Mouse (Mus musculus) MEL (cell line): ENCODE measurements around the gene Nol6. TPM values are rescaled to one million over a fixed set of nuclear protein-coding genes. Genes with fewer than 3 reads are reported as not detected.
A peak's percentile ranks its signal among the peaks of the same experiment; 100 is the strongest.

Experiments used
- DNase-seq: peaks from one replicate; pipeline ENCODE4 v3.0.0; 2011; ENCODE audit warnings: low read depth, low spot score
- H3K27ac ChIP-seq: 2 replicates; pipeline ENCODE4 v1.5.1; 2012; ENCODE audit warnings: low read depth, mild to moderate bottlenecking, control low read depth, low read length, moderate library complexity; ENCODE audit not compliant: control insufficient read depth
- H3K27me3 ChIP-seq, 2 experiments: fragments of 150-350 bp in 1 of 2; sonication (generic) in 1 of 2; 2 replicates each; pipeline ENCODE4 v1.6.1; 2012; ENCODE audit warnings: low read length in 2 of 2, mild to moderate bottlenecking in 2 of 2, improper control_type of control experiment in 1 of 2, moderate library complexity in 1 of 2; ENCODE audit not compliant: insufficient read depth in 2 of 2, control insufficient read depth in 1 of 2
- H3K36me3 ChIP-seq, 2 experiments: 2 replicates each; pipeline ENCODE4 v1.6.1; 2012 to 2014; ENCODE audit warnings: low read length in 2 of 2, improper control_type of control experiment in 1 of 2, inconsistent platforms in 1 of 2, mild to moderate bottlenecking in 1 of 2; ENCODE audit not compliant: insufficient read depth in 2 of 2, control insufficient read depth in 1 of 2
- H3K4me1 ChIP-seq, 2 experiments: fragments of 150-350 bp in 1 of 2; sonication (generic) in 1 of 2; 2 replicates each; pipeline ENCODE4 v1.6.1; 2012; ENCODE audit warnings: low read length in 2 of 2, improper control_type of control experiment in 1 of 2, mild to moderate bottlenecking in 1 of 2; ENCODE audit not compliant: insufficient read depth in 2 of 2, control insufficient read depth in 1 of 2
- H3K4me3 ChIP-seq, 2 experiments: fragments of 150-350 bp in 1 of 2; sonication (generic) in 1 of 2; 2 replicates each; pipeline ENCODE4 v1.5.1; 2012; ENCODE audit warnings: low read depth in 2 of 2, low read length in 2 of 2, mild to moderate bottlenecking in 2 of 2, moderate library complexity in 2 of 2, control low read depth in 1 of 2, improper control_type of control experiment in 1 of 2; ENCODE audit not compliant: control insufficient read depth in 1 of 2, insufficient read depth in 1 of 2
- H3K79me2 ChIP-seq: 2 replicates; pipeline ENCODE4 v1.6.1; 2012; ENCODE audit warnings: mild to moderate bottlenecking, low read length, moderate library complexity; ENCODE audit not compliant: control insufficient read depth, poor library complexity, insufficient read depth
- H3K9ac ChIP-seq: 2 replicates; pipeline ENCODE4 v1.6.1; 2012; ENCODE audit warnings: low read depth, mild to moderate bottlenecking, control low read depth, low read length, moderate library complexity; ENCODE audit not compliant: control insufficient read depth, poor library complexity, severe bottlenecking
- H3K9me3 ChIP-seq: fragments of 150-350 bp; sonication (generic); replicated peaks from 2 replicates; pipeline ENCODE4 v1.6.1; 2012; ENCODE audit warnings: mild to moderate bottlenecking, low read length, improper control_type of control experiment, moderate library complexity; ENCODE audit not compliant: insufficient read depth
- BHLHE40 ChIP-seq: IDR thresholded peaks from 2 replicates; pipeline ENCODE4 v1.6.1; 2012; ENCODE audit warnings: low read depth, mild to moderate bottlenecking, inconsistent platforms, low read length, improper control_type of control experiment, borderline replicate concordance
- CTCF ChIP-seq, 3 experiments: IDR thresholded peaks in 2 of 3; conservative IDR thresholded peaks in 1 of 3; 2 replicates each; pipeline ENCODE4 v1.5.1; 2011 to 2012; ENCODE audit warnings: low read length in 3 of 3, low read depth in 2 of 3, mild to moderate bottlenecking in 2 of 3, improper control_type of control experiment in 1 of 3, inconsistent platforms in 1 of 3, mixed read lengths in 1 of 3, moderate library complexity in 1 of 3; ENCODE audit not compliant: control insufficient read depth in 1 of 3, insufficient read depth in 1 of 3, poor library complexity in 1 of 3, severe bottlenecking in 1 of 3
- EP300 ChIP-seq, 2 experiments: IDR thresholded peaks; 2 replicates each; pipeline ENCODE4 v1.6.1; 2011; ENCODE audit warnings: improper control_type of control experiment in 2 of 2, low read length in 2 of 2, low read depth in 1 of 2, mild to moderate bottlenecking in 1 of 2
- GATA1 ChIP-seq: IDR thresholded peaks from 2 replicates; pipeline ENCODE4 v1.6.1; 2011; ENCODE audit warnings: low read depth, low read length, improper control_type of control experiment
- JUND ChIP-seq: IDR thresholded peaks from 2 replicates; pipeline ENCODE4 v1.6.1; 2011; ENCODE audit warnings: low read depth, mild to moderate bottlenecking, improper control_type of control experiment, low read length
- MAZ ChIP-seq: IDR thresholded peaks from 2 replicates; pipeline ENCODE4 v1.6.1; 2012; ENCODE audit warnings: low read depth, mild to moderate bottlenecking, inconsistent platforms, low read length, improper control_type of control experiment
- MYC ChIP-seq: IDR thresholded peaks from 2 replicates; pipeline ENCODE4 v1.6.1; 2011; ENCODE audit warnings: low read depth, mild to moderate bottlenecking, low read length, improper control_type of control experiment, moderate library complexity
- NELFE ChIP-seq: IDR thresholded peaks from 2 replicates; pipeline ENCODE4 v1.6.1; 2011; ENCODE audit warnings: low read depth, low read length, improper control_type of control experiment
- POLR2AphosphoS5 ChIP-seq: IDR thresholded peaks from 2 replicates; pipeline ENCODE4 v1.6.1; 2012; ENCODE audit warnings: low read depth, borderline replicate concordance, mild to moderate bottlenecking, inconsistent platforms, low read length, moderate library complexity, mixed read lengths
- RAD21 ChIP-seq: IDR thresholded peaks from 2 replicates; pipeline ENCODE4 v1.6.1; 2011; ENCODE audit warnings: mild to moderate bottlenecking, low read depth, low read length, improper control_type of control experiment
- RCOR1 ChIP-seq: IDR thresholded peaks from 2 replicates; pipeline ENCODE4 v1.6.1; 2012; ENCODE audit warnings: low read depth, mild to moderate bottlenecking, inconsistent platforms, low read length, improper control_type of control experiment
- SIN3A ChIP-seq: IDR thresholded peaks from 2 replicates; pipeline ENCODE4 v1.6.1; 2012; ENCODE audit warnings: low read length, improper control_type of control experiment, inconsistent platforms
- TAL1 ChIP-seq: IDR thresholded peaks from 2 replicates; pipeline ENCODE4 v1.6.1; 2012; ENCODE audit warnings: mild to moderate bottlenecking, inconsistent platforms, low read length, moderate library complexity, mixed read lengths
- UBTF ChIP-seq: IDR thresholded peaks from 2 replicates; pipeline ENCODE4 v1.6.1; 2012; ENCODE audit warnings: low read depth, mild to moderate bottlenecking, inconsistent platforms, low read length, improper control_type of control experiment, moderate library complexity, borderline replicate concordance; ENCODE audit not compliant: insufficient read depth
- ZMIZ1 ChIP-seq: IDR thresholded peaks from 2 replicates; pipeline ENCODE4 v1.6.1; 2012; ENCODE audit warnings: low read depth, mild to moderate bottlenecking, inconsistent platforms, low read length, improper control_type of control experiment, moderate library complexity
- ZNF384 ChIP-seq: IDR thresholded peaks from 2 replicates; pipeline ENCODE4 v1.6.1; 2012; ENCODE audit warnings: low read depth, mild to moderate bottlenecking, inconsistent platforms, low read length, improper control_type of control experiment
- polyA plus RNA-seq, 2 experiments: library from polyadenylated mRNA; stranded (reverse) in 1 of 2; unstranded in 1 of 2; fragments of >175 nt in 1 of 2; fragments of >200 nt in 1 of 2; gene quantifications; 2 replicates each; pipeline versions ENCODE4 v1.2.1 to v1.2.4; 2012; ENCODE audit warnings: low replicate concordance in 2 of 2, low read depth in 1 of 2; ENCODE audit not compliant: insufficient read length in 2 of 2, insufficient read depth in 1 of 2, missing spikeins in 1 of 2
- total RNA-seq: library from RNA; depleted of rRNA; stranded (reverse); fragments of 300-350 nt; gene quantifications from 2 replicates; pipeline ENCODE4 v1.2.3, GENCODE M21; 2012

The Nol6 gene
- total and polyA plus RNA-seq, 3 experiments, result 36.6 to 71.2 TPM; not detected in 1

- peak; percentile 39 for DNase-seq
- TF ChIP-seq GATA1 (peak; percentile 18; the same call in 1 of the 2 replicates), POLR2AphosphoS5 (no peak), JUND (no peak), TAL1 (peak; percentile 10; the same call in 1 of the 2 replicates), MYC (no peak), SIN3A (no peak)
- TF ChIP-seq, all 39 proteins: peak for 2
- Histone ChIP-seq H3K79me2 (no peaks in the 10 kb centered on the region), H3K27me3 (no peaks in the 10 kb centered on the region), H3K9me3 (no peaks in the 10 kb centered on the region), H3K4me3 (no peak overlapping the region), H3K27ac (peak overlapping the region; percentile 28; the same call in 1 of the 2 replicates), H3K9ac (no peak overlapping the region), H3K4me1 (peaks cover 22 to 45% of the 10 kb centered on the region in 2 experiments), H3K36me3 (peaks cover 0 to 34% of the 10 kb centered on the region in 2 experiments; a peak in 2 of 4 replicates)
Observed at GRCm38 (mm10) chr4:41081733-41082132, 42.5 kb downstream of the Nol6 start.

- Histone ChIP-seq H3K36me3 (peaks cover 0 to 18% of the 10 kb centered on the region in 2 experiments; a peak in 2 of 4 replicates), H3K4me3 (no peak overlapping the region), H3K9me3 (no peaks in the 10 kb centered on the region), H3K27me3 (no peaks in the 10 kb centered on the region), H3K9ac (peak overlapping the region; percentile 24), H3K4me1 (peaks cover 10 to 25% of the 10 kb centered on the region in 2 experiments), H3K79me2 (no peaks in the 10 kb centered on the region), H3K27ac (no peak overlapping the region)
- TF ChIP-seq ZNF384 (no peak), NELFE (no peak), EP300 (IDR thresholded peaks at IDR 0.05; ENCODE audit: low read depth in 1 of 2, low read length in 2 of 2) (0 out of 4 replicates have a peak, but pooled peaks of 1 of the 2 experiments have one; percentile 36), UBTF (no peak), ZMIZ1 (no peak), GATA1 (peak; percentile 59), BHLHE40 (no peak), RAD21 (no peak)
- DNase-seq, result peak; percentile 70
Observed at GRCm38 (mm10) chr4:41078726-41079125, 45.5 kb downstream of the Nol6 start.

- H3K9me3 ChIP-seq, result no peaks in the 10 kb centered on the region
- DNase-seq, result no peak
- TF ChIP-seq RCOR1 (no peak), SIN3A (no peak), UBTF (no peak), POLR2AphosphoS5 (no peak), MYC (no peak), CTCF (IDR thresholded peaks at IDR 0.05 in 2 of 3, conservative IDR thresholded peaks at IDR 0.05 in 1 of 3; ENCODE audit: control insufficient read depth in 1 of 3, insufficient read depth in 1 of 3, low read depth in 2 of 3, low read length in 3 of 3, poor library complexity in 1 of 3, severe bottlenecking in 1 of 3) (no peak), MAZ (no peak)
Observed at GRCm38 (mm10) chr4:41074461-41074860, 49.8 kb downstream of the Nol6 start.

More at GRCm38 (mm10) chr4:41074461-41074860, 49.8 kb downstream of the Nol6 start:
- H3K27me3 ChIP-seq, result no peaks in the 10 kb centered on the region
- H3K4me3 ChIP-seq, result no peak overlapping the region
- peaks cover 6 to 18% of the 10 kb centered on the region in 2 experiments; a peak in 3 of 4 replicates for H3K4me1 ChIP-seq
- no peak overlapping the region for H3K9ac ChIP-seq
- peaks cover 0 to 6% of the 10 kb centered on the region in 2 experiments; a peak in 2 of 4 replicates for H3K36me3 ChIP-seq
- H3K27ac ChIP-seq, result no peak overlapping the region
- no peaks in the 10 kb centered on the region for H3K79me2 ChIP-seq
